Mouse (Mus musculus): Measurements from ENCODE around the gene Acot8. TPM values are rescaled to one million over a fixed set of nuclear protein-coding genes. Genes with fewer than 3 reads are reported as not detected.
A peak's percentile ranks its signal among the peaks of the same experiment; 100 is the strongest.

Acot8 gene
- polyA plus RNA-seq, 1 experiment from 2014 or later, result 19.3 TPM

DNA sequence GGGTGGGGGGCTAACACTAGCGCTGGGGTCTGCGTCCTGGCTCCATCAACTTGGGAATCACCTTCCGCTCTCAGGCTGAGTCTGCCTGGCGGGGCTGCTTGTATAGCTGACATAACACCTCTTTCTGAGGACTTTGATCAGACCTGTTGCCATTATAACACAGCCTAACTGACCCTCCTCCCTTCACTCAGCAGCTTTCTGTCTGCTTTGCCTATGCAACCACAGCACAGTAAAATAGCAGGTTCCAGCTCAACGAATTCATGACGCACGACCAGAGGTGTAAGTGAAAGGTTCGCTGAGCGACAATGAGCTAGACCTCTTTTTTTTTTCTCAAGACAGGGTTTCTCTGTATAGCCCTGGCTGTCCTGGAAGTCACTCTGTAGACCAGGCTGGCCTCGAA lies 26.3 kb upstream of the Acot8 start:
- no peaks in the 10 kb centered on the region for H3K27me3 ChIP-seq (replicated peaks; ENCODE audit: control insufficient read depth, insufficient read depth, low read length)
- H3K36me3 ChIP-seq (ENCODE audit: control insufficient read depth, insufficient read depth), result peaks cover 9% of the 10 kb centered on the region; the same call in 1 of the 2 replicates
- H3K4me3 ChIP-seq (replicated peaks; ENCODE audit: low read length), result no peak overlapping the region
- ATAC-seq, result no peak
- H3K27ac ChIP-seq (ENCODE audit: low read length), result no peak overlapping the region
- H3K9ac ChIP-seq (replicated peaks; ENCODE audit: low read depth, low read length), result no peak overlapping the region
- no peak overlapping the region for H3K4me2 ChIP-seq (ENCODE audit: low read length)
- H3K4me1 ChIP-seq (replicated peaks; ENCODE audit: control insufficient read depth, insufficient read depth, low read length), result peaks cover 20% of the 10 kb centered on the region
- WGBS, result 82% methylated on average over 10 of the region's 10 CpGs
- H3K9me3 ChIP-seq (ENCODE audit: control insufficient read depth, low read length), result no peaks in the 10 kb centered on the region

- Histone ChIP-seq H3K9ac (replicated peaks; ENCODE audit: low read depth, low read length) (no peak overlapping the region), H3K27ac (ENCODE audit: low read length) (no peak overlapping the region), H3K4me1 (replicated peaks; ENCODE audit: control insufficient read depth, insufficient read depth, low read length) (peaks cover 7% of the 10 kb centered on the region), H3K27me3 (replicated peaks; ENCODE audit: control insufficient read depth, insufficient read depth, low read length) (no peaks in the 10 kb centered on the region), H3K4me2 (ENCODE audit: low read length) (no peak overlapping the region), H3K36me3 (ENCODE audit: control insufficient read depth, insufficient read depth) (peaks cover 21% of the 10 kb centered on the region; the same call in 1 of the 2 replicates), H3K9me3 (ENCODE audit: control insufficient read depth, low read length) (no peaks in the 10 kb centered on the region), H3K4me3 (replicated peaks; ENCODE audit: low read length) (no peak overlapping the region)
- no peak for ATAC-seq
- 100% methylated on average over 1 of the region's 1 CpGs for WGBS
Measured at GRCm38 (mm10) chr2:164829090-164829489, 24.4 kb upstream of the Acot8 start.

DNA sequence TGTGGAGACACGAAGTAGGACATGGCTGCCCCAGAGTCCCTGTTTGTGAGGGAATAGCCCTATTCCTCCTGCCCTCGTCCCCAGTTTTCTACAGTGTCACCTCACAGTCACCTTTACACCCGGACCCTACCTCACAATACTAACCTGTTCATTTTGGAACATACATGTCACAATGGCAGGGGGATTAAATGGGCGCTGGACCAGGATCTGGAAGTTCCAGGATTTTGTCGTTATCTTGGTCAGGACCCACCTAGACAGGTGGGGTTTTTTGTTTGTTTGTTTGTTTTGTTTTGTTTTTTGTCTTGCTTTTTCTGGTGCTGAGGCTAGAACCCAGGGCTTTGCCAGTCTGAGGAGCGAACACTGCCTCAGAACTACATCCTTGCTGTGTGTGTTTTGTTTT lies 23.8 kb upstream of the Acot8 start, which contains the start of gene Spata25:
Gene Spata25, minus strand, starts transcription at position 101 of the 400 bp plus-strand sequence.
- H3K27ac ChIP-seq (ENCODE audit: low read length), result no peak within 1 kb of the TSS
- 92% methylated on average over 6 of the region's 6 CpGs for WGBS
- no peak for ATAC-seq
- no peak within 1 kb of the TSS for H3K4me2 ChIP-seq (ENCODE audit: low read length)
- no peaks in the 10 kb centered on the region for H3K27me3 ChIP-seq (replicated peaks; ENCODE audit: control insufficient read depth, insufficient read depth, low read length)
- H3K36me3 ChIP-seq (ENCODE audit: control insufficient read depth, insufficient read depth), result peaks cover 21% of the 10 kb centered on the region; the same call in 1 of the 2 replicates
- H3K9ac ChIP-seq (replicated peaks; ENCODE audit: low read depth, low read length), result no peak within 1 kb of the TSS
- H3K4me3 ChIP-seq (replicated peaks; ENCODE audit: low read length), result no peak within 1 kb of the TSS
- no peaks in the 10 kb centered on the region for H3K9me3 ChIP-seq (ENCODE audit: control insufficient read depth, low read length)
- H3K4me1 ChIP-seq (replicated peaks; ENCODE audit: control insufficient read depth, insufficient read depth, low read length), result peaks cover 10% of the 10 kb centered on the region

DNA sequence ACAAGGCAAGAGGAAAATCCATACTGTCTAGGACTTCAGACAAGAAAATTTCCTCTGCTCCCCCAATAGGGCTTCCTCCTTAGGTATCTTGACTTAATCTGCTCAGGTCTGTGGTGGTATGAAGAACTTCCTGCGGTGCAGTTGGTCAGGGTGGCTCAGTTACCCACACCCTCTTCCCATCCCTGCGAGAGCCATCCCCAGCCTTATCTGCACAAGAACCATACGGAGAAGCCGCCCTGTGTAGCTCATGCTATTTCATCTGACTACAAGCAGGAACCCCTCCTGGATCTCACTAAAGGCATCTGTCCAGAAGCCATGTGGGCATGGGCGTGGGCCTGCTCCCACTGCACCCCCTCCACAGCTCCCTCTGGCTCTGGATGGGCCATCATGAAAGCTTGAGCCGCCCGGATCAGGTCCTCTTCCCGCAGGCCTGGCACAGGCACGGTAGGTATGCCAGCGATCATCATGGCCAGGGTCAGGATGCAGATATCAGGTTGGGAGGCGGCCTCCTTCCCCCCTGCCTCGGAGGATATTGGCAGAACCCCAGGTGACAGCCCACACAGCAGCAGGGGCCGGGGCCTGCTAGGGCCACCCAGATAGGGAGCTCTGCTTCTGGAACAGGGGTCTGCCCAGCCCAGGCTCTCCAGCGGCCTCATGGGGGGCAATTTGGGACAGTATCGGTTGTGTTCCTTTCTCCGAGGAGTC lies 22.6 kb upstream of the Acot8 start:
- Histone ChIP-seq H3K27ac (ENCODE audit: low read length) (no peak overlapping the region), H3K27me3 (replicated peaks; ENCODE audit: control insufficient read depth, insufficient read depth, low read length) (no peaks in the 10 kb centered on the region), H3K4me1 (replicated peaks; ENCODE audit: control insufficient read depth, insufficient read depth, low read length) (peaks cover 11% of the 10 kb centered on the region), H3K36me3 (ENCODE audit: control insufficient read depth, insufficient read depth) (peaks cover 21% of the 10 kb centered on the region; the same call in 1 of the 2 replicates), H3K4me2 (ENCODE audit: low read length) (no peak overlapping the region), H3K4me3 (replicated peaks; ENCODE audit: low read length) (no peak overlapping the region), H3K9me3 (ENCODE audit: control insufficient read depth, low read length) (no peaks in the 10 kb centered on the region), H3K9ac (replicated peaks; ENCODE audit: low read depth, low read length) (no peak overlapping the region)
- no peak for ATAC-seq
- 89% methylated on average over 16 of the region's 16 CpGs for WGBS

DNA sequence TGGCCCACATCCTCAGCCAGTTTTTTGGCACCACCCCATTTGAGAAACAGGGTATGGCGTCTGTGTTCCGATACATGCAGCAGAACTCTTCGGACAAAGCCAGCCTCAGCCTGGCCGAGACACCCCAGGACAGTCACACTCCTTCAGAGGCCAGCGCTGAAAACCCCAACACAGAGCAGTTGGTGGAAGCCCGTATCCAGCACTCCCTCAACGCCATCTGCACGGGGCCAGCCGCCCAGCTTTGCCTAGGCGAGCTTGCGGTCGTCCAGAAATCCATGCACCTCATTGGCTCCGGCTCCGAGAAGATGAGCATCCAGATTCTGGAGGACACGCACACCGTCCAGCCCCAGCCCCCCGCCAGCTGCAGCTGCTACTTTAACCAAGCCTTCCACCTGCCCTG lies 20.8 kb upstream of the Acot8 start:
- H3K4me2 ChIP-seq (ENCODE audit: low read length), result no peak overlapping the region
- no peaks in the 10 kb centered on the region for H3K27me3 ChIP-seq (replicated peaks; ENCODE audit: control insufficient read depth, insufficient read depth, low read length)
- no peak overlapping the region for H3K4me3 ChIP-seq (replicated peaks; ENCODE audit: low read length)
- H3K36me3 ChIP-seq (ENCODE audit: control insufficient read depth, insufficient read depth), result peaks cover 25% of the 10 kb centered on the region
- H3K4me1 ChIP-seq (replicated peaks; ENCODE audit: control insufficient read depth, insufficient read depth, low read length), result peaks cover 14% of the 10 kb centered on the region
- no peaks in the 10 kb centered on the region for H3K9me3 ChIP-seq (ENCODE audit: control insufficient read depth, low read length)
- ATAC-seq, result no peak
- H3K9ac ChIP-seq (replicated peaks; ENCODE audit: low read depth, low read length), result no peak overlapping the region
- H3K27ac ChIP-seq (ENCODE audit: low read length), result no peak overlapping the region
- 96% methylated on average over 17 of the region's 17 CpGs for WGBS

DNA sequence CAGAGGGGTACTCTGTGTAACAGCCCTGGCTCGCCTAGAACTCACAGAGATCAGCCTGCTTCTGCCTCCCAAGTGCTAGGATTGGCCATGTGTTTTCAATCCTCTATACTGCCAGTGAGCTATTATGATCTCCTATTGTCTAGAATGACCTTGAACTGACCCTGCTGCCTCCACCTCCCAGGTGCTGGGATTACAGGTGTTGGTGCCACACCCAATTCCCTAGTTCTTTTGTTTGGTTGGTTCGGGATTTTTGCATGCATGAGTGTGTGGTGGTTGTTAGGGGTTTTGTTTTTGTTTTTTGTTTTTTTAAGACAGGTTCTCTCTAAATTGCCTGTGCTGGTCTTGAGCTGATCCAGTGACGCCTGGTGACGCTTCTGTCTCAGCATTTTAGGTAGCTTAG lies 19.3 kb upstream of the Acot8 start:
- no peak overlapping the region for H3K4me3 ChIP-seq (replicated peaks; ENCODE audit: low read length)
- no peak for ATAC-seq
- no peak overlapping the region for H3K27ac ChIP-seq (ENCODE audit: low read length)
- peaks cover 28% of the 10 kb centered on the region for H3K36me3 ChIP-seq (ENCODE audit: control insufficient read depth, insufficient read depth)
- H3K4me2 ChIP-seq (ENCODE audit: low read length), result peak overlapping the region; percentile 65
- no peaks in the 10 kb centered on the region for H3K27me3 ChIP-seq (replicated peaks; ENCODE audit: control insufficient read depth, insufficient read depth, low read length)
- WGBS, result 93% methylated on average over 4 of the region's 4 CpGs
- H3K4me1 ChIP-seq (replicated peaks; ENCODE audit: control insufficient read depth, insufficient read depth, low read length), result peaks cover 14% of the 10 kb centered on the region
- H3K9ac ChIP-seq (replicated peaks; ENCODE audit: low read depth, low read length), result no peak overlapping the region
- H3K9me3 ChIP-seq (ENCODE audit: control insufficient read depth, low read length), result no peaks in the 10 kb centered on the region

DNA sequence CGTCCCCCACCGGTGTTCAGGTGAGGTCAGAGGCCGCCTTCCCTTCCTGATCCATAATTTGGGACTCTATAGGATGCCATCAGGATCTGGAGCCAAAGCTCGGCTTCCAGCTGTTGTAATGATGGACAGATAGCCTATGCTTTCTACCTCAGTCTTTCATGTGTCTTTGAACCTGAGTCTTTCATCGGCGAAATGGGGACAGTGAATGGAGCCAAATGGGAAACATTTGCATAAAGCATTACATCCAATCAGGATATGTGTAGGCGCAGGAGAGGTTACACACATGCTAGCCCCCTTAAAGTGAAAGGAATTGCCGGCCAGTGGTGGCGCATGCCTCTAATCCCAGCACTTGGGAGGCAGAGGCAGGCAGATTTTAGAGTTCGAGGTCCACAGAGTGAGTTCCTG lies 18.5 kb upstream of the Acot8 start:
- Histone ChIP-seq H3K27me3 (replicated peaks; ENCODE audit: control insufficient read depth, insufficient read depth, low read length) (no peaks in the 10 kb centered on the region), H3K9ac (replicated peaks; ENCODE audit: low read depth, low read length) (peak overlapping the region; percentile 73), H3K4me3 (replicated peaks; ENCODE audit: low read length) (peak overlapping the region; percentile 67), H3K27ac (ENCODE audit: low read length) (peak overlapping the region; percentile 83), H3K36me3 (ENCODE audit: control insufficient read depth, insufficient read depth) (peaks cover 27% of the 10 kb centered on the region), H3K4me2 (ENCODE audit: low read length) (peak overlapping the region; percentile 65), H3K9me3 (ENCODE audit: control insufficient read depth, low read length) (no peaks in the 10 kb centered on the region), H3K4me1 (replicated peaks; ENCODE audit: control insufficient read depth, insufficient read depth, low read length) (peaks cover 14% of the 10 kb centered on the region)
- WGBS, result 3% methylated on average over 10 of the region's 10 CpGs
- peak; percentile 64 for ATAC-seq

GRCm38 (mm10) chr2:164822636-164823165 lies 18.0 kb upstream of the Acot8 start, which contains the start of gene Zswim1:
TSS of gene Zswim1 (plus strand) at chr2:164822686.
- peak within 1 kb of the TSS; percentile 67 for H3K4me3 ChIP-seq (replicated peaks; ENCODE audit: low read length)
- H3K36me3 ChIP-seq (ENCODE audit: control insufficient read depth, insufficient read depth), result peaks cover 23% of the 10 kb centered on the region
- H3K27ac ChIP-seq (ENCODE audit: low read length), result peak within 1 kb of the TSS; percentile 83
- H3K4me2 ChIP-seq (ENCODE audit: low read length), result peak within 1 kb of the TSS; percentile 65
- ATAC-seq, result peak; percentile 100
- WGBS, result under 1% methylated on average over 32 of the region's 32 CpGs
- no peaks in the 10 kb centered on the region for H3K27me3 ChIP-seq (replicated peaks; ENCODE audit: control insufficient read depth, insufficient read depth, low read length)
- peaks cover 14% of the 10 kb centered on the region for H3K4me1 ChIP-seq (replicated peaks; ENCODE audit: control insufficient read depth, insufficient read depth, low read length)
- peak within 1 kb of the TSS; percentile 73 for H3K9ac ChIP-seq (replicated peaks; ENCODE audit: low read depth, low read length)
- no peaks in the 10 kb centered on the region for H3K9me3 ChIP-seq (ENCODE audit: control insufficient read depth, low read length)

- H3K36me3 ChIP-seq (ENCODE audit: control insufficient read depth, insufficient read depth), result peaks cover 18% of the 10 kb centered on the region
- no peak for ATAC-seq
- 89% methylated on average over 6 of the region's 6 CpGs for WGBS
Measured at GRCm38 (mm10) chr2:164821060-164821459, 16.4 kb upstream of the Acot8 start.

More at GRCm38 (mm10) chr2:164821060-164821459, 16.4 kb upstream of the Acot8 start:
- no peak overlapping the region for H3K4me3 ChIP-seq (replicated peaks; ENCODE audit: low read length)
- no peak overlapping the region for H3K27ac ChIP-seq (ENCODE audit: low read length)
- no peak overlapping the region for H3K4me2 ChIP-seq (ENCODE audit: low read length)
- no peaks in the 10 kb centered on the region for H3K27me3 ChIP-seq (replicated peaks; ENCODE audit: control insufficient read depth, insufficient read depth, low read length)
- peaks cover 14% of the 10 kb centered on the region for H3K4me1 ChIP-seq (replicated peaks; ENCODE audit: control insufficient read depth, insufficient read depth, low read length)
- H3K9ac ChIP-seq (replicated peaks; ENCODE audit: low read depth, low read length), result no peak overlapping the region
- H3K9me3 ChIP-seq (ENCODE audit: control insufficient read depth, low read length), result no peaks in the 10 kb centered on the region

Measured in forebrain, embryonic 16.5 days (tissue).